Mouse (Mus musculus) kidney, adult 2 months (tissue): ENCODE data around the gene Fanca. TPM values are rescaled to one million over a fixed set of nuclear protein-coding genes. Genes with fewer than 3 reads are reported as not detected.
A peak's percentile ranks its signal among the peaks of the same experiment; 100 is the strongest.

Experiments used
- DNase-seq: peaks from one replicate; pipeline ENCODE4 v3.0.0; 2021
- H3K27ac ChIP-seq: fragments of 200-500 bp; 2 replicates; pipeline ENCODE4 v1.5.1; 2012; ENCODE audit warnings: low read depth, low read length, control low read depth, inconsistent platforms; ENCODE audit not compliant: insufficient read depth
- H3K27me3 ChIP-seq: fragments of 200-500 bp; replicated peaks from 2 replicates; pipeline ENCODE4 v1.6.1; 2012; ENCODE audit warnings: mild to moderate bottlenecking, moderate library complexity, low read length, inconsistent platforms; ENCODE audit not compliant: control insufficient read depth, insufficient read depth
- H3K36me3 ChIP-seq: fragments of 200-500 bp; 2 replicates; pipeline ENCODE4 v1.6.1; 2012; ENCODE audit warnings: mild to moderate bottlenecking, moderate library complexity, low read length, inconsistent platforms; ENCODE audit not compliant: control insufficient read depth, insufficient read depth
- H3K4me1 ChIP-seq: fragments of 200-500 bp; 2 replicates; pipeline ENCODE4 v1.6.1; 2011; ENCODE audit warnings: low read length; ENCODE audit not compliant: control insufficient read depth, insufficient read depth
- H3K4me3 ChIP-seq: fragments of 200-500 bp; 2 replicates; pipeline ENCODE4 v1.5.1; 2011; ENCODE audit warnings: mild to moderate bottlenecking, low read depth, low read length, control low read depth; ENCODE audit not compliant: insufficient read depth
- CTCF ChIP-seq: fragments of 200-500 bp; conservative IDR thresholded peaks from 2 replicates; pipeline ENCODE4 v1.5.1; 2011; ENCODE audit warnings: low read depth, mild to moderate bottlenecking, control low read depth, low read length, moderate library complexity, mixed read lengths; ENCODE audit not compliant: insufficient read depth, insufficient read length
- POLR2A ChIP-seq: fragments of 200-500 bp; IDR thresholded peaks from one replicate; pipeline ENCODE4 v1.6.1; 2011; ENCODE audit warnings: low read depth, low read length, control low read depth
- WGBS: fragments of 180-500 bp; shearing (Covaris S2); methylation state at CpG from one replicate; pipeline ENCODE4 v1.1.7; 2018; 5-methylcytosine and 5-hydroxymethylcytosine counted together
- polyA plus RNA-seq: library from polyadenylated mRNA; depleted of rRNA; stranded (reverse); fragments of >200 nt; gene quantifications from 2 replicates; pipeline ENCODE4 v1.2.3, GENCODE M21; 2012

Fanca gene
- polyA plus RNA-seq, 1 experiment, result 15.9 TPM

DNA sequence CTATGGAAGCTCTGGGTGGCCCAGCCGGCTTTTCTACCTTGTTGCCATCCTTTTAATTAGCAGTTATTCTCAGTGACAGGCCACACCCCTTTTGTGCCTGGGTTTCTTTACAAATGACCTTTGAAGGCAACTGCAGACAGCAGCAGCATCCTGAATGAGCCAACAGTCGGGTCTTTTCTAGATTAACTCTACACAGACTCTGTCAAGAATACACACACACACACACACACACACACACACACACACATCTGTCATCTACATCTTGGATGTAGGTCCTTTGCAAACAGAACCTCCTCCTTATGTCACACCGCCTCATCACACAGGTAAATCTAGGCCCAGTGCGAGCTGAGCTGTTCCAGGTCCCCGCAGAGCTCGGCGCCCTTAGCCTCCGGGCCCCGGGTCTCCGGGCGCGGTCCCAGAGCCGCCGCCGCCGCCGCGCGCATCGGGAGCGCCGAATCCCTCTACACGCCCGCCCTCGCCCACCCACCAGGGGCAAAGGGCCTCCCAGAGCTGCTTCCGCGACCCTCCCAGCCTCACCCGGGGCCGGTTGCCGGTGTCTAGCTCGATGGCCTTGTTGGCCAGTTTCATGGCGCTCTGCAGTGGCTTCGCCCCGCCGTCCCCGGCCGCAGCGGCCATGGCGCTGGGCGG, 64.8 kb downstream of the Fanca start:
- under 1% methylated on average over 40 of the region's 40 CpGs for WGBS
- TF ChIP-seq CTCF, result no peak
- H3K27ac ChIP-seq, result peak overlapping the region; percentile 45
- H3K27me3 ChIP-seq, result no peaks in the 10 kb centered on the region
- no peaks in the 10 kb centered on the region; the same call in 1 of the 2 replicates for H3K36me3 ChIP-seq
- peak; percentile 52 for DNase-seq
- peak overlapping the region; percentile 97 for H3K4me3 ChIP-seq
- H3K4me1 ChIP-seq, result peaks cover 10% of the 10 kb centered on the region; the same call in 1 of the 2 replicates

DNA sequence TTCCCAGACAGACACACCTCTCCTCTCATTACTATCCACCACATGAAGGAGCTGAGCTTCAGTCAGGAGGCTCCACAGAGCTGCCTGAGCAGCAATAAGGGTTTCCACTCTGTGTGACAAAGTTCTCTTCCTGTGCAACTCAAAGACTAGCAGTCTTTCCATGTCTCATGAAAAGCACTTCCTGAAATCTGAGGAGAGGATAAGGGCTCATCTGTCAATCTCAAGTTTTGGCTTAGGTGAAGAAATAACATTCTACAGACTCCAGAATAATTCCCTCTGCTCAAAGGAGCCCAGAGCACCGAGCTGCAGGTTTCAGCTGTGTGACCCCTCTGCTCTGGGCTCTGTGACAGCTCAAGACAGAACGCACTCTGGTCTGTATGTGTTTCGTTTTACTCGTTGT, 65.5 kb downstream of the Fanca start:
- Histone ChIP-seq H3K4me3 (no peak overlapping the region), H3K27me3 (no peaks in the 10 kb centered on the region), H3K27ac (no peak overlapping the region), H3K4me1 (peaks cover 10% of the 10 kb centered on the region; the same call in 1 of the 2 replicates), H3K36me3 (no peaks in the 10 kb centered on the region; the same call in 1 of the 2 replicates)
- DNase-seq, result no peak
- TF ChIP-seq CTCF (no peak), POLR2A (no peak)
- WGBS, result 28% methylated on average over 4 of the region's 4 CpGs

DNA sequence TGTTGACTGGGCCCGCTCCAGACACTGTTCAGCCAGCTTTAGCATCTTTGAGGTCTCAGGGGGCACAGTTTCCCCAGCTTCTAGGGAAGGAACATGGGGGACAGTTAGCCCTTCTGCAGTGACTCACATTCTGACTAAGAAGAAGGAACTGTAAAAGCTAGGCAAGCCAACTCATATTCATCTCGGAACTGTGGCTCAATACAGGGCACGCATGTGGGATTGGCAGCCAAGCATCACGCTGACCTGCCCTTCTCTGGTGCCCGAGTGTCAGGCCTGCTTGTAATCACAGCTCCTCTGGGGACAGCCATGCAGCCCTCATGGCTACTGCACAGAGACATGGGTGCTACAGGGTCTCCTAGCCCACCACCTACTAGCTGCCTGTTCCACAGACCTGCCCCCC, 67.4 kb downstream of the Fanca start:
- Histone ChIP-seq H3K27ac (no peak overlapping the region), H3K4me1 (peaks cover 10% of the 10 kb centered on the region; the same call in 1 of the 2 replicates), H3K36me3 (no peaks in the 10 kb centered on the region), H3K4me3 (no peak overlapping the region), H3K27me3 (no peaks in the 10 kb centered on the region)
- WGBS, result 93% methylated on average over 5 of the region's 5 CpGs
- TF ChIP-seq POLR2A (no peak), CTCF (no peak)
- DNase-seq, result no peak

DNA sequence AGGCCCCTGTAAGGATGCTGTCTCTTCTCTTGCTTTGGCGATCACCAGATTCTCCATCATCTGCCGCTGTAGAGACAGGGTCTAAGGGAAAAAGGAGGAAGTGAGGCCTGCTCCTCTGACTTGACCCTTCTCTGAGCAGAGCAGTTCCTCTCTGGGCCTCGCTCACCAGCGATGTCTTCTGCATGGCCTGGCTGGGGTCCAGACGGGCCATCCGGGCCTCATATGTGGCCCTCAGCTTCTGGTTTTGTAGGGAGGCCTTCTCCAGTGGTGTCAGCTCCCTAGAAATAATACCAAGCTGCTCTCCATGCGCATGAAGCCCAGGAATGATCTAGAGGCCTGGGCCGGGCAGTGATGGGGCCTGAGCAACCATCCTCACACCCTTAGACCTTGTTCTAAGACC, 69.8 kb downstream of the Fanca start:
- no peak overlapping the region for H3K27ac ChIP-seq
- no peaks in the 10 kb centered on the region for H3K36me3 ChIP-seq
- no peak for DNase-seq
- H3K27me3 ChIP-seq, result no peaks in the 10 kb centered on the region
- no peak overlapping the region for H3K4me3 ChIP-seq
- H3K4me1 ChIP-seq, result peaks cover 9% of the 10 kb centered on the region; the same call in 1 of the 2 replicates
- TF ChIP-seq POLR2A (no peak), CTCF (no peak)
- WGBS, result 85% methylated on average over 8 of the region's 8 CpGs

DNA sequence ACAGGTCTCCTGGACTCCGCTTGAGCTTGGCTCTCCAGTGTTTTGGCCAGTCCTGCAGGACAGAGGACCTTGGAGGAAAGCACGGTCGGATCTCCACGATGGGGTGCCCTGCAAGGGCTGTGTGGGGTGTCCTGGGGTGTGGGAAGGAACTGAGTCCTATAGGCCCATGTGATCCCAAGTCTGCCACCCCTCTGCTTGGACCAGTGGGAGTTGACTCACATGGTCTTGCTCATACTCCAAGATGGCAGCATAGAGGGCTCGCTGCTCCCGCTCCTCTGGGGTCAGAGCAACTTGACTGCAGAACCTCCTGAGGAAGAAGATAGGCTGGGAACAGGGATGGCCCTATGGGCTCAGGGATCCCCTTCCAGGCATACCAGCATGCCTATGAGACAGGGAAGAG, 70.6 kb downstream of the Fanca start:
- Histone ChIP-seq H3K4me3 (no peak overlapping the region), H3K27me3 (no peaks in the 10 kb centered on the region), H3K4me1 (peaks cover 5% of the 10 kb centered on the region; the same call in 1 of the 2 replicates), H3K36me3 (no peaks in the 10 kb centered on the region), H3K27ac (no peak overlapping the region)
- WGBS, result over 99% methylated on average over 6 of the region's 6 CpGs
- TF ChIP-seq CTCF (no peak), POLR2A (no peak)
- DNase-seq, result no peak

DNA sequence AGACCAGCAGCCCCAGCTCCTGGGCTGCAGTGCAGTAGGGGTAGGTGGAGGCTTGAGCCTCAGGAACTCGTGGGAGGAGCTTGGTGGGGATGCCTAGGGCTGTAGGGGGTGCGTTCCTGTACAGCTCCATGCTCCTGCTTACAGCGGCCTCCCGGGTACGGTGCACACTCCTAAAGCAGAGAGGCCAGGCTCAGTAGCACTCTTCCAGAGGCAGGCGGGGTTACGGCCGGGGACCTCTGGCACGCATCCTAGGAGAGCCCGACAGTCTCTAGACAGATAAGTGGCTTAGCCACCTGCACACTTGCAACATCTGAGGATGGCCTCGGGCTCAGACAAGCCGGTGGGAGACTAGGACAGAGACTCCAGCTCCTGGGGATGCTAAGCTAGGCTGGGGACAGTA, 72.8 kb downstream of the Fanca start:
- H3K4me3 ChIP-seq, result no peak overlapping the region
- H3K36me3 ChIP-seq, result no peaks in the 10 kb centered on the region
- peaks cover 5% of the 10 kb centered on the region; the same call in 1 of the 2 replicates for H3K4me1 ChIP-seq
- WGBS, result 87% methylated on average over 12 of the region's 12 CpGs
- no peaks in the 10 kb centered on the region for H3K27me3 ChIP-seq
- no peak overlapping the region for H3K27ac ChIP-seq
- TF ChIP-seq CTCF (no peak), POLR2A (no peak)
- DNase-seq, result no peak

DNA sequence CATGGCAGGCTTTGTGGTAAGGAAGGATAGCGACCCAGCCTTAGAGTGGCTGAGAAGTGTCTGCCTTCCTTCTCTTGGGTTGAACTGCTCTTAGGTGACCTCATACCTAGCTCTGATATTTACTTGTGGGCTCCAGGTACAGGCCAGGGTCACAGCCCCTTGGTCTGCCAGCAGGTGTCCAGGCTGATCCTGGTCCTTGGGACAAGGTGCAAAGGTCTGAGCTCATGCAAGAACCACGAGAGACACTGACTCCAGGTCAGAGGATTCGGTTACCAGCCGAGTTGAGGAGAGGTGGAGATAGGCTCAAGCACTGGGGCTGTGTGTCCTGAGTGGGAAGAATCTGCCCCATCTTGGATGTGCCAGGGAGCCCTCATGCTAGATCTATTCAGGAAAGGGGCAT, 74.0 kb downstream of the Fanca start:
- Histone ChIP-seq H3K27me3 (no peaks in the 10 kb centered on the region), H3K27ac (peak overlapping the region; percentile 51; the same call in 1 of the 2 replicates), H3K4me3 (no peak overlapping the region), H3K36me3 (no peaks in the 10 kb centered on the region), H3K4me1 (peaks cover 5% of the 10 kb centered on the region; the same call in 1 of the 2 replicates)
- DNase-seq, result peak; percentile 87
- TF ChIP-seq POLR2A, result no peak
- WGBS, result 71% methylated on average over 4 of the region's 4 CpGs

DNA sequence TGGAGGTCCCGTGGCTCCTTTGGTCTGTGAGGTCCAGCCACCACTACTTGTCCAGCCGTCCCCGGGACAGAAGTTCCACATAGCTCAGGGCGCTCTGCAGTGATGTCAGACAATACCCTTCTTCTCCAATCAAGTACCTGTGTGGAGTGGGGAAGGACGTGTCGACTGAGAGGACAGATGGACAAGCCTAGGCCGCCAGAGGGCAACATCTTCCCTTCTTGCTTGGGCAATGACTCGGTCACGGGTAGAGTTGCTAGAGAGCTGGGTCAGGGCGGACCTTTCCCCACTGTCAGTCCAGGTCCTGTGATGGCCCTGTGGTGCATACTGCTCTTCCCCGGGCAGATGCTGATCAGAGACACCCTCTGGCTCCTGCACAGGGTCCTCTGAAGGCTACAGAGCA, 75.3 kb downstream of the Fanca start:
- H3K4me3 ChIP-seq, result no peak overlapping the region
- no peak overlapping the region for H3K27ac ChIP-seq
- 73% methylated on average over 11 of the region's 11 CpGs for WGBS
- no peaks in the 10 kb centered on the region for H3K36me3 ChIP-seq
- no peaks in the 10 kb centered on the region for H3K27me3 ChIP-seq
- no peak for TF ChIP-seq POLR2A
- peak; percentile 69 for TF ChIP-seq CTCF
- peaks cover 5% of the 10 kb centered on the region; the same call in 1 of the 2 replicates for H3K4me1 ChIP-seq
- peak; percentile 22 for DNase-seq
